Mouse (Mus musculus) layer of hippocampus, adult 18-20 months (tissue): Measurements from ENCODE around the gene Thrap3. TPM values are rescaled to one million over a fixed set of nuclear protein-coding genes. Genes with fewer than 3 reads are reported as not detected.

Experiments used
- total RNA-seq, 2 experiments: library from RNA; stranded (reverse); gene quantifications; 2 replicates each; pipeline ENCODE4 v1.2.3; 2021

Thrap3 gene
- total RNA-seq, 2 experiments from 2014 or later = 136 to 145 TPM

Other genes with a start within 250 kb of the Thrap3 start
- 1 to 10 TPM; 3.8 to 6.2 TPM for gene Csf3r, start 178.2 kb downstream of the Thrap3 start, total RNA-seq
- 10 to 100 TPM; 47.9 to 49.8 TPM for gene Mrps15, start 155.8 kb downstream of the Thrap3 start, total RNA-seq
- 10 to 100 TPM; 43.6 to 47.6 TPM for gene Oscp1, start 144.2 kb downstream of the Thrap3 start, total RNA-seq
- 10 to 100 TPM; 12.7 to 15.6 TPM for gene Lsm10, start 106.1 kb downstream of the Thrap3 start, total RNA-seq
- gene Stk40, start 98.8 kb downstream of the Thrap3 start, total RNA-seq = 10 to 100 TPM; 30.2 to 32.9 TPM
- gene Eva1b, start 55.0 kb downstream of the Thrap3 start, total RNA-seq = 1 to 10 TPM; 1.8 to 1.9 TPM
- gene Sh3d21, start 39.3 kb downstream of the Thrap3 start, total RNA-seq = under 1 TPM; 0.57 to 0.58 TPM
- gene Map7d1, start 53.6 kb upstream of the Thrap3 start, total RNA-seq = 100 to 1,000 TPM; 245 to 258 TPM
- 10 to 100 TPM; 83.4 to 87.4 TPM for gene Trappc3, start 59.6 kb upstream of the Thrap3 start, total RNA-seq
- 1 to 10 TPM; 1.7 to 2.3 TPM for gene Col8a2, start 84.0 kb upstream of the Thrap3 start, total RNA-seq
- gene Adprhl2, start 118.9 kb upstream of the Thrap3 start, total RNA-seq = 10 to 100 TPM; 29.1 to 32.3 TPM
- gene Tekt2, start 122.9 kb upstream of the Thrap3 start, total RNA-seq = under 1 TPM; 0.94 to 0.99 TPM
- 10 to 100 TPM; 36.9 to 38.7 TPM for gene Ago3, start 226.8 kb upstream of the Thrap3 start, total RNA-seq